Mouse (Mus musculus): ENCODE measurements around the gene BC049352. TPM values are rescaled to one million over a fixed set of nuclear protein-coding genes. Genes with fewer than 3 reads are reported as not detected.

Gene BC049352
- polyA plus RNA-seq, 1 experiment from 2014 or later, result 0.43 TPM

GRCm38 (mm10) chr9:45197549-45197948 is 15.7 kb downstream of the BC049352 start:
- Histone ChIP-seq H3K9ac (no peak overlapping the region), H3K9me3 (no peaks in the 10 kb centered on the region), H3K36me3 (no peaks in the 10 kb centered on the region), H3K27ac (no peak overlapping the region), H3K4me2 (replicated peaks) (no peak overlapping the region), H3K27me3 (replicated peaks) (no peaks in the 10 kb centered on the region), H3K4me3 (replicated peaks) (no peak overlapping the region), H3K4me1 (replicated peaks) (peaks cover 12% of the 10 kb centered on the region; the same call in 1 of the 2 replicates)
- no peak for ATAC-seq
- WGBS, result 71% methylated on average over 5 of the region's 5 CpGs

- Histone ChIP-seq H3K4me2 (replicated peaks) (peak overlapping the region; percentile 52), H3K9me3 (no peaks in the 10 kb centered on the region), H3K9ac (no peak overlapping the region), H3K27me3 (replicated peaks) (no peaks in the 10 kb centered on the region), H3K27ac (peak overlapping the region; percentile 85; the same call in 1 of the 2 replicates), H3K4me3 (replicated peaks) (no peak overlapping the region), H3K36me3 (no peaks in the 10 kb centered on the region), H3K4me1 (replicated peaks) (peaks cover 16% of the 10 kb centered on the region; the same call in 1 of the 2 replicates)
- no peak for ATAC-seq
- 80% methylated on average over 5 of the region's 5 CpGs for WGBS
Measured at GRCm38 (mm10) chr9:45201319-45201947, 19.6 kb downstream of the BC049352 start.

GRCm38 (mm10) chr9:45202021-45202798 is 20.4 kb downstream of the BC049352 start:
- ATAC-seq, result peak; percentile 72
- Histone ChIP-seq H3K4me3 (replicated peaks) (peak overlapping the region; percentile 25; the same call in 1 of the 2 replicates), H3K4me2 (replicated peaks) (peak overlapping the region; percentile 52), H3K4me1 (replicated peaks) (peaks cover 14% of the 10 kb centered on the region; the same call in 1 of the 2 replicates), H3K9ac (no peak overlapping the region), H3K27ac (peak overlapping the region; percentile 85), H3K36me3 (no peaks in the 10 kb centered on the region), H3K27me3 (replicated peaks) (no peaks in the 10 kb centered on the region), H3K9me3 (no peaks in the 10 kb centered on the region)
- WGBS, result 49% methylated on average over 9 of the region's 9 CpGs

GRCm38 (mm10) chr9:45203797-45204410 is 22.1 kb downstream of the BC049352 start, which contains the start of gene Tmprss4:
Gene Tmprss4 (minus strand): TSS chr9:45204092.
- peak within 1 kb of the TSS; percentile 25 for H3K4me3 ChIP-seq (replicated peaks)
- H3K4me2 ChIP-seq (replicated peaks), result peak within 1 kb of the TSS; percentile 52
- no peaks in the 10 kb centered on the region for H3K36me3 ChIP-seq
- peaks cover 12% of the 10 kb centered on the region; the same call in 1 of the 2 replicates for H3K4me1 ChIP-seq (replicated peaks)
- WGBS, result 53% methylated on average over 8 of the region's 8 CpGs
- peak within 1 kb of the TSS; percentile 12; the same call in 1 of the 2 replicates for H3K9ac ChIP-seq
- no peaks in the 10 kb centered on the region for H3K27me3 ChIP-seq (replicated peaks)
- H3K27ac ChIP-seq, result peak within 1 kb of the TSS; percentile 85
- peak; percentile 93 for ATAC-seq
- no peaks in the 10 kb centered on the region for H3K9me3 ChIP-seq

- 84% methylated on average over 5 of the region's 5 CpGs for WGBS
Measured at GRCm38 (mm10) chr9:45205143-45205542, 23.3 kb downstream of the BC049352 start.

GRCm38 (mm10) chr9:45206121-45206520 is 24.3 kb downstream of the BC049352 start:
- H3K9ac ChIP-seq, result no peak overlapping the region
- no peaks in the 10 kb centered on the region for H3K9me3 ChIP-seq
- no peaks in the 10 kb centered on the region for H3K36me3 ChIP-seq
- H3K4me1 ChIP-seq (replicated peaks), result peaks cover 10% of the 10 kb centered on the region; the same call in 1 of the 2 replicates
- 77% methylated on average over 4 of the region's 4 CpGs for WGBS
- H3K4me2 ChIP-seq (replicated peaks), result no peak overlapping the region
- H3K27me3 ChIP-seq (replicated peaks), result no peaks in the 10 kb centered on the region
- no peak overlapping the region for H3K27ac ChIP-seq
- no peak for ATAC-seq
- H3K4me3 ChIP-seq (replicated peaks), result no peak overlapping the region

More at GRCm38 (mm10) chr9:45205143-45205542, 23.3 kb downstream of the BC049352 start:
- Histone ChIP-seq H3K4me2 (replicated peaks) (no peak overlapping the region), H3K4me1 (replicated peaks) (peaks cover 12% of the 10 kb centered on the region; the same call in 1 of the 2 replicates), H3K4me3 (replicated peaks) (no peak overlapping the region), H3K36me3 (no peaks in the 10 kb centered on the region), H3K9ac (no peak overlapping the region), H3K27ac (no peak overlapping the region), H3K27me3 (replicated peaks) (no peaks in the 10 kb centered on the region), H3K9me3 (no peaks in the 10 kb centered on the region)
- no peak for ATAC-seq

- WGBS, result 69% methylated on average over 7 of the region's 7 CpGs
- ATAC-seq, result no peak
- H3K4me3 ChIP-seq (replicated peaks), result no peak overlapping the region
Measured at GRCm38 (mm10) chr9:45207015-45207743, 25.4 kb downstream of the BC049352 start.

GRCm38 (mm10) chr9:45212001-45212400 is 30.2 kb downstream of the BC049352 start:
- H3K4me3 ChIP-seq (replicated peaks), result no peak overlapping the region
- no peaks in the 10 kb centered on the region for H3K4me1 ChIP-seq (replicated peaks)
- H3K9ac ChIP-seq, result no peak overlapping the region
- no peak overlapping the region for H3K4me2 ChIP-seq (replicated peaks)
- WGBS, result 68% methylated on average over 6 of the region's 6 CpGs
- no peaks in the 10 kb centered on the region for H3K27me3 ChIP-seq (replicated peaks)
- ATAC-seq, result no peak
- H3K9me3 ChIP-seq, result no peaks in the 10 kb centered on the region
- H3K27ac ChIP-seq, result no peak overlapping the region
- no peaks in the 10 kb centered on the region for H3K36me3 ChIP-seq

More at GRCm38 (mm10) chr9:45207015-45207743, 25.4 kb downstream of the BC049352 start:
- Histone ChIP-seq H3K4me1 (replicated peaks) (0 out of 2 replicates have a peak, but pooled peaks cover 4% of the 10 kb centered on the region), H3K9me3 (no peaks in the 10 kb centered on the region), H3K27ac (no peak overlapping the region), H3K4me2 (replicated peaks) (no peak overlapping the region), H3K36me3 (no peaks in the 10 kb centered on the region), H3K27me3 (replicated peaks) (no peaks in the 10 kb centered on the region), H3K9ac (no peak overlapping the region)

GRCm38 (mm10) chr9:45215526-45216179 is 33.8 kb downstream of the BC049352 start:
- H3K4me1 ChIP-seq (replicated peaks), result no peaks in the 10 kb centered on the region
- H3K9ac ChIP-seq, result no peak overlapping the region
- H3K4me2 ChIP-seq (replicated peaks), result no peak overlapping the region
- no peaks in the 10 kb centered on the region for H3K27me3 ChIP-seq (replicated peaks)
- 50% methylated on average over 11 of the region's 11 CpGs for WGBS
- H3K4me3 ChIP-seq (replicated peaks), result no peak overlapping the region
- ATAC-seq, result no peak
- H3K27ac ChIP-seq, result no peak overlapping the region
- H3K9me3 ChIP-seq, result no peaks in the 10 kb centered on the region
- H3K36me3 ChIP-seq, result no peaks in the 10 kb centered on the region

- no peaks in the 10 kb centered on the region for H3K36me3 ChIP-seq
- ATAC-seq, result no peak
- no peak overlapping the region for H3K9ac ChIP-seq
- H3K27ac ChIP-seq, result no peak overlapping the region
- H3K4me3 ChIP-seq (replicated peaks), result no peak overlapping the region
- whole genome bisulfite sequencing, result 84% methylated on average over 3 of the region's 3 CpGs
- H3K27me3 ChIP-seq (replicated peaks), result no peaks in the 10 kb centered on the region; the same call in 1 of the 2 replicates
- H3K4me2 ChIP-seq (replicated peaks), result no peak overlapping the region
- H3K9me3 ChIP-seq, result no peaks in the 10 kb centered on the region
- H3K4me1 ChIP-seq (replicated peaks), result no peaks in the 10 kb centered on the region
Measured at GRCm38 (mm10) chr9:45219644-45220043, 37.8 kb downstream of the BC049352 start.

GRCm38 (mm10) chr9:45221567-45221966 is 39.8 kb downstream of the BC049352 start:
- H3K9ac ChIP-seq, result no peak overlapping the region
- H3K36me3 ChIP-seq, result no peaks in the 10 kb centered on the region
- no peak overlapping the region for H3K27ac ChIP-seq
- WGBS, result 8% methylated on average over 6 of the region's 6 CpGs
- H3K4me1 ChIP-seq (replicated peaks), result no peaks in the 10 kb centered on the region
- ATAC-seq, result peak; percentile 61; the same call in 1 of the 2 replicates
- H3K9me3 ChIP-seq, result no peaks in the 10 kb centered on the region
- H3K4me2 ChIP-seq (replicated peaks), result no peak overlapping the region
- H3K27me3 ChIP-seq (replicated peaks), result no peaks in the 10 kb centered on the region; the same call in 1 of the 2 replicates
- no peak overlapping the region for H3K4me3 ChIP-seq (replicated peaks)
